Mouse (Mus musculus) MEL (cell line): ENCODE data around the gene Cfap206. TPM values are rescaled to one million over a fixed set of nuclear protein-coding genes. Genes with fewer than 3 reads are reported as not detected.

ENCODE experiments used
- DNase-seq: peaks from one replicate; pipeline ENCODE4 v3.0.0; 2011; ENCODE audit warnings: low read depth, low spot score
- H3K27ac ChIP-seq: 2 replicates; pipeline ENCODE4 v1.5.1; 2012; ENCODE audit warnings: low read depth, mild to moderate bottlenecking, control low read depth, low read length, moderate library complexity; ENCODE audit not compliant: control insufficient read depth
- H3K27me3 ChIP-seq, 2 experiments: fragments of 150-350 bp in 1 of 2; sonication (generic) in 1 of 2; 2 replicates each; pipeline ENCODE4 v1.6.1; 2012; ENCODE audit warnings: low read length in 2 of 2, mild to moderate bottlenecking in 2 of 2, improper control_type of control experiment in 1 of 2, moderate library complexity in 1 of 2; ENCODE audit not compliant: insufficient read depth in 2 of 2, control insufficient read depth in 1 of 2
- H3K36me3 ChIP-seq, 2 experiments: 2 replicates each; pipeline ENCODE4 v1.6.1; 2012 to 2014; ENCODE audit warnings: low read length in 2 of 2, improper control_type of control experiment in 1 of 2, inconsistent platforms in 1 of 2, mild to moderate bottlenecking in 1 of 2; ENCODE audit not compliant: insufficient read depth in 2 of 2, control insufficient read depth in 1 of 2
- H3K4me1 ChIP-seq, 2 experiments: fragments of 150-350 bp in 1 of 2; sonication (generic) in 1 of 2; 2 replicates each; pipeline ENCODE4 v1.6.1; 2012; ENCODE audit warnings: low read length in 2 of 2, improper control_type of control experiment in 1 of 2, mild to moderate bottlenecking in 1 of 2; ENCODE audit not compliant: insufficient read depth in 2 of 2, control insufficient read depth in 1 of 2
- H3K4me3 ChIP-seq, 2 experiments: fragments of 150-350 bp in 1 of 2; sonication (generic) in 1 of 2; 2 replicates each; pipeline ENCODE4 v1.5.1; 2012; ENCODE audit warnings: low read depth in 2 of 2, low read length in 2 of 2, mild to moderate bottlenecking in 2 of 2, moderate library complexity in 2 of 2, control low read depth in 1 of 2, improper control_type of control experiment in 1 of 2; ENCODE audit not compliant: control insufficient read depth in 1 of 2, insufficient read depth in 1 of 2
- H3K79me2 ChIP-seq: 2 replicates; pipeline ENCODE4 v1.6.1; 2012; ENCODE audit warnings: mild to moderate bottlenecking, low read length, moderate library complexity; ENCODE audit not compliant: control insufficient read depth, poor library complexity, insufficient read depth
- H3K9ac ChIP-seq: 2 replicates; pipeline ENCODE4 v1.6.1; 2012; ENCODE audit warnings: low read depth, mild to moderate bottlenecking, control low read depth, low read length, moderate library complexity; ENCODE audit not compliant: control insufficient read depth, poor library complexity, severe bottlenecking
- H3K9me3 ChIP-seq: fragments of 150-350 bp; sonication (generic); replicated peaks from 2 replicates; pipeline ENCODE4 v1.6.1; 2012; ENCODE audit warnings: mild to moderate bottlenecking, low read length, improper control_type of control experiment, moderate library complexity; ENCODE audit not compliant: insufficient read depth
- CHD1 ChIP-seq: IDR thresholded peaks from 2 replicates; pipeline ENCODE4 v1.6.1; 2012; ENCODE audit warnings: low read depth, mild to moderate bottlenecking, inconsistent platforms, low read length, improper control_type of control experiment
- CHD2 ChIP-seq: IDR thresholded peaks from 2 replicates; pipeline ENCODE4 v1.6.1; 2011; ENCODE audit warnings: low read length, improper control_type of control experiment
- GABPA ChIP-seq: IDR thresholded peaks from 2 replicates; pipeline ENCODE4 v1.6.1; 2012; ENCODE audit warnings: low read depth, mild to moderate bottlenecking, inconsistent platforms, low read length, improper control_type of control experiment, moderate library complexity
- GATA1 ChIP-seq: IDR thresholded peaks from 2 replicates; pipeline ENCODE4 v1.6.1; 2011; ENCODE audit warnings: low read depth, low read length, improper control_type of control experiment
- HCFC1 ChIP-seq: IDR thresholded peaks from 2 replicates; pipeline ENCODE4 v1.6.1; 2012; ENCODE audit warnings: low read depth, mild to moderate bottlenecking, inconsistent platforms, low read length, improper control_type of control experiment, moderate library complexity
- JUND ChIP-seq: IDR thresholded peaks from 2 replicates; pipeline ENCODE4 v1.6.1; 2011; ENCODE audit warnings: low read depth, mild to moderate bottlenecking, improper control_type of control experiment, low read length
- MAX ChIP-seq: IDR thresholded peaks from 2 replicates; pipeline ENCODE4 v1.6.1; 2011; ENCODE audit warnings: low read length, improper control_type of control experiment
- MAZ ChIP-seq: IDR thresholded peaks from 2 replicates; pipeline ENCODE4 v1.6.1; 2012; ENCODE audit warnings: low read depth, mild to moderate bottlenecking, inconsistent platforms, low read length, improper control_type of control experiment
- MXI1 ChIP-seq: IDR thresholded peaks from 2 replicates; pipeline ENCODE4 v1.6.1; 2011; ENCODE audit warnings: mild to moderate bottlenecking, low read depth, low read length, improper control_type of control experiment
- NELFE ChIP-seq: IDR thresholded peaks from 2 replicates; pipeline ENCODE4 v1.6.1; 2011; ENCODE audit warnings: low read depth, low read length, improper control_type of control experiment
- NRF1 ChIP-seq: IDR thresholded peaks from 2 replicates; pipeline ENCODE4 v1.6.1; 2014; ENCODE audit warnings: low read depth, mild to moderate bottlenecking, inconsistent platforms, low read length, improper control_type of control experiment, moderate library complexity; ENCODE audit not compliant: poor library complexity, insufficient read depth, severe bottlenecking
- RAD21 ChIP-seq: IDR thresholded peaks from 2 replicates; pipeline ENCODE4 v1.6.1; 2011; ENCODE audit warnings: mild to moderate bottlenecking, low read depth, low read length, improper control_type of control experiment
- SIN3A ChIP-seq: IDR thresholded peaks from 2 replicates; pipeline ENCODE4 v1.6.1; 2012; ENCODE audit warnings: low read length, improper control_type of control experiment, inconsistent platforms
- SMC3 ChIP-seq: IDR thresholded peaks from 2 replicates; pipeline ENCODE4 v1.6.1; 2011; ENCODE audit warnings: low read depth, low read length, improper control_type of control experiment
- TBP ChIP-seq: IDR thresholded peaks from 2 replicates; pipeline ENCODE4 v1.8.0; 2011; ENCODE audit warnings: low read depth, low read length, improper control_type of control experiment
- TCF12 ChIP-seq: IDR thresholded peaks from 2 replicates; pipeline ENCODE4 v1.6.1; 2014; ENCODE audit warnings: low read depth, mild to moderate bottlenecking, inconsistent platforms, low read length, improper control_type of control experiment, moderate library complexity
- UBTF ChIP-seq: IDR thresholded peaks from 2 replicates; pipeline ENCODE4 v1.6.1; 2012; ENCODE audit warnings: low read depth, mild to moderate bottlenecking, inconsistent platforms, low read length, improper control_type of control experiment, moderate library complexity, borderline replicate concordance; ENCODE audit not compliant: insufficient read depth
- USF1 ChIP-seq: IDR thresholded peaks from 2 replicates; pipeline ENCODE4 v1.6.1; 2014; ENCODE audit warnings: low read depth, mild to moderate bottlenecking, inconsistent platforms, low read length, improper control_type of control experiment, moderate library complexity
- USF2 ChIP-seq, 2 experiments: IDR thresholded peaks; 2 replicates each; pipeline ENCODE4 v1.6.1; 2011 to 2012; ENCODE audit warnings: improper control_type of control experiment in 2 of 2, low read length in 2 of 2, borderline replicate concordance in 1 of 2, inconsistent platforms in 1 of 2, low read depth in 1 of 2, mild to moderate bottlenecking in 1 of 2; ENCODE audit not compliant: insufficient read depth in 1 of 2
- ZKSCAN1 ChIP-seq: IDR thresholded peaks from 2 replicates; pipeline ENCODE4 v1.6.1; 2012; ENCODE audit warnings: low read depth, mild to moderate bottlenecking, inconsistent platforms, low read length, improper control_type of control experiment, moderate library complexity
- ZMIZ1 ChIP-seq: IDR thresholded peaks from 2 replicates; pipeline ENCODE4 v1.6.1; 2012; ENCODE audit warnings: low read depth, mild to moderate bottlenecking, inconsistent platforms, low read length, improper control_type of control experiment, moderate library complexity
- polyA plus RNA-seq, 2 experiments: library from polyadenylated mRNA; stranded (reverse) in 1 of 2; unstranded in 1 of 2; fragments of >175 nt in 1 of 2; fragments of >200 nt in 1 of 2; gene quantifications; 2 replicates each; pipeline versions ENCODE4 v1.2.1 to v1.2.4; 2012; ENCODE audit warnings: low replicate concordance in 2 of 2, low read depth in 1 of 2; ENCODE audit not compliant: insufficient read length in 2 of 2, insufficient read depth in 1 of 2, missing spikeins in 1 of 2
- total RNA-seq: library from RNA; depleted of rRNA; stranded (reverse); fragments of 300-350 nt; gene quantifications from 2 replicates; pipeline ENCODE4 v1.2.3, GENCODE M21; 2012

Cfap206 gene
- total and polyA plus RNA-seq, 3 experiments = not detected

- H3K36me3 ChIP-seq = no peaks in the 10 kb centered on the region
- TF ChIP-seq GABPA = no peak
- TF ChIP-seq USF1 = no peak
- TF ChIP-seq NRF1 = no peak
- no peak for TF ChIP-seq SIN3A
- TF ChIP-seq CHD2 = no peak
- no peak for TF ChIP-seq JUND
- no peak for TF ChIP-seq GATA1
- TF ChIP-seq NELFE = no peak
- TF ChIP-seq MAZ = no peak
- no peak for TF ChIP-seq ZKSCAN1
- no peak for TF ChIP-seq ZMIZ1
- no peak for TF ChIP-seq TBP
- H3K9me3 ChIP-seq = no peaks in the 10 kb centered on the region
- DNase-seq = no peak
- no peak within 1 kb of the TSS for H3K4me3 ChIP-seq
- no peak within 1 kb of the TSS for H3K27ac ChIP-seq
- peaks cover 6 to 8% of the 10 kb centered on the region in 2 experiments for H3K27me3 ChIP-seq
- no peaks in the 10 kb centered on the region for H3K79me2 ChIP-seq
- H3K4me1 ChIP-seq = no peaks in the 10 kb centered on the region
- H3K9ac ChIP-seq = no peak within 1 kb of the TSS
Observed at GRCm38 (mm10) chr4:34756163-34756562, 26.2 kb upstream of the Cfap206 start, which contains the start of gene Gm136. TSS of gene Gm136 (minus strand) at chr4:34756263.

GRCm38 (mm10) chr4:34749236-34749635 is 19.2 kb upstream of the Cfap206 start:
- Histone ChIP-seq H3K79me2 (no peaks in the 10 kb centered on the region), H3K4me3 (no peak overlapping the region), H3K9me3 (no peaks in the 10 kb centered on the region), H3K27ac (no peak overlapping the region), H3K27me3 (peaks cover 17 to 39% of the 10 kb centered on the region in 2 experiments), H3K4me1 (no peaks in the 10 kb centered on the region), H3K9ac (no peak overlapping the region), H3K36me3 (no peaks in the 10 kb centered on the region)
- no peak for TF ChIP-seq ZMIZ1
- TF ChIP-seq RAD21 = no peak
- DNase-seq = no peak

GRCm38 (mm10) chr4:34734461-34734860 is 4.5 kb upstream of the Cfap206 start:
- no peak overlapping the region for H3K9ac ChIP-seq
- H3K79me2 ChIP-seq = no peaks in the 10 kb centered on the region
- no peak for TF ChIP-seq SMC3
- TF ChIP-seq USF2 (IDR thresholded peaks at IDR 0.05; ENCODE audit: borderline replicate concordance in 1 of 2, insufficient read depth in 1 of 2, low read depth in 1 of 2, low read length in 2 of 2) = no peak
- TF ChIP-seq MAX = no peak
- no peak for TF ChIP-seq UBTF
- no peak for TF ChIP-seq TCF12
- no peak for TF ChIP-seq NRF1
- no peak for TF ChIP-seq HCFC1
- TF ChIP-seq MXI1 = no peak
- TF ChIP-seq CHD1 = no peak
- no peak overlapping the region for H3K27ac ChIP-seq
- no peak overlapping the region for H3K4me3 ChIP-seq
- H3K9me3 ChIP-seq = no peaks in the 10 kb centered on the region
- DNase-seq = no peak
- H3K4me1 ChIP-seq = peaks cover 0 to 3% of the 10 kb centered on the region in 2 experiments; a peak in 1 of 4 replicates
- no peaks in the 10 kb centered on the region; a peak in 1 of 4 replicates for H3K36me3 ChIP-seq
- H3K27me3 ChIP-seq = peaks cover 0 to 5% of the 10 kb centered on the region in 2 experiments; a peak in 2 of 4 replicates
